Mouse (Mus musculus) left cerebral cortex, postnatal 14 days (tissue): ENCODE measurements around the gene C1s1. TPM values are rescaled to one million over a fixed set of nuclear protein-coding genes. Genes with fewer than 3 reads are reported as not detected.
"Not testable (repeated sequence)": the region's sequence is repeated elsewhere in the genome, so short reads cannot be mapped to it uniquely, and the experiment has no call there.

Experiments used
- DNase-seq, 2 experiments: peaks; one replicate each; pipeline ENCODE4 v3.0.0; 2021 to 2022; ENCODE audit warnings: low spot score in 2 of 2, mixed read lengths in 1 of 2
- intact Hi-C: fragments of 180-260 bp; cut with DNase I; formaldehyde crosslinking; loops from one replicate; pipeline ENCODE4 v1.15.1; 2025
- total RNA-seq, 2 experiments: library from RNA; stranded (reverse); gene quantifications; 2 replicates each; pipeline ENCODE4 v1.2.3; 2021

The C1s1 gene
- total RNA-seq, 2 experiments from 2014 or later, result 1.4 to 1.6 TPM

- DNase-seq, intact Hi-C loops: not testable (repeated sequence)
Observed at GRCm38 (mm10) chr6:124483831-124484230, 58.3 kb downstream of the C1s1 start.

GRCm38 (mm10) chr6:124481571-124481970, 60.6 kb downstream of the C1s1 start:
- intact Hi-C loops, result no loop called here
- peak in 1 of 2 experiments; percentile 62 for DNase-seq

Other genes with a start within 250 kb of the C1s1 start
- 1 to 10 TPM; 2.5 to 4.7 TPM for gene Cd163, start 237.7 kb downstream of the C1s1 start, total RNA-seq
- gene Pex5, start 127.3 kb downstream of the C1s1 start, total RNA-seq, result 10 to 100 TPM; 78.8 to 80.2 TPM
- gene Clstn3, start 77.6 kb downstream of the C1s1 start, total RNA-seq, result 100 to 1,000 TPM; 371 to 377 TPM
- under 1 TPM; 0.18 to 0.59 TPM for gene C1rl, start 49.2 kb downstream of the C1s1 start, total RNA-seq
- 1 to 10 TPM; 1.1 to 1.3 TPM for gene C1ra, start 30.0 kb downstream of the C1s1 start, total RNA-seq
- gene C1rb, start 27.9 kb upstream of the C1s1 start, total RNA-seq, result under 1 TPM in 1 of 2 experiments, not detected in 1; 0.18 TPM
- gene C1s2, start 93.7 kb upstream of the C1s1 start, total RNA-seq, result under 1 TPM; 0.26 to 0.57 TPM
- 10 to 100 TPM; 33.8 to 37.1 TPM for gene Lpcat3, start 120.7 kb upstream of the C1s1 start, total RNA-seq
- gene Emg1, start 169.8 kb upstream of the C1s1 start, total RNA-seq, result 10 to 100 TPM; 45.6 to 45.9 TPM
- gene Phb2, start 170.0 kb upstream of the C1s1 start, total RNA-seq, result 100 to 1,000 TPM; 133 to 144 TPM
- 1 to 10 TPM; 3.6 to 4.0 TPM for gene Ptpn6, start 196.4 kb upstream of the C1s1 start, total RNA-seq
- 100 to 1,000 TPM; 294 to 301 TPM for gene Grcc10, start 199.0 kb upstream of the C1s1 start, total RNA-seq
- not detected for gene Gm45234, start 213.7 kb upstream of the C1s1 start, total RNA-seq
- gene Atn1, start 214.2 kb upstream of the C1s1 start, total RNA-seq, result 100 to 1,000 TPM; 147 to 166 TPM
- 100 to 1,000 TPM; 719 to 758 TPM for gene Eno2, start 227.3 kb upstream of the C1s1 start, total RNA-seq
- under 1 TPM; 0.47 to 0.81 TPM for gene Lrrc23, start 237.4 kb upstream of the C1s1 start, total RNA-seq